Mouse (Mus musculus) lung, adult 2 months (tissue): ENCODE results near the gene Sparcl1.

Source experiments
- CTCF ChIP-seq: fragments of 200-500 bp; IDR thresholded peaks from 2 replicates; pipeline ENCODE4 v1.5.1; 2011; ENCODE audit warnings: mild to moderate bottlenecking, low read length, control low read depth; ENCODE audit not compliant: insufficient read depth
- POLR2A ChIP-seq: fragments of 200-500 bp; IDR thresholded peaks from 2 replicates; pipeline ENCODE4 v1.6.1; 2011; ENCODE audit warnings: low read depth, mild to moderate bottlenecking, control low read depth, low read length, borderline replicate concordance; ENCODE audit errors: extremely low read depth

GRCm38 (mm10) chr5:104149349-104149748, 35.8 kb upstream of the Sparcl1 start:
- TF ChIP-seq POLR2A (no peak), CTCF (no peak)
